Mouse (Mus musculus) cerebellum, adult 11 months (tissue): ENCODE measurements around the gene Med31.

Experiments
- DNase-seq: peaks from one replicate; pipeline ENCODE4 v3.0.0; 2022

Med31 gene

DNA sequence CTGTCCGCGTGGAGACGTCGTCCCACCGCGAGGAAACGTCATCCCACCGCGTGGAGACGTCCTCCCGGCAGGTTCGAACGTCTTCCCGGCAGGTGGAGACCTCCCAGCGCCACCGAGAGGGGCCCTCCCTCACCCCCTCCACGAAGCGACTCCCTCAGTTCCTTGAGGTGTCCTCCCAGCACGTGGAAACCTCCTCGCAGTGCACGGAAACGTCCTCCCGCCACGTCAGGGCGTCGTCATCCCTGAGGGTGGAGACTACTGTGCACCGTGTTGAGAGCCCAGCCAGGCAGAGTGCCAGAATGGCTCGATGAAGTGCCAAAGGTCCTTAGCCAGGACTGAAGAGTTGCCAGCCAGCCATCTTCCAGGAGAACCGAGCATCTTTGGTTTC, at the start of gene Med31:
Gene Med31, minus strand, starts transcription at position 183 of the 388 bp plus-strand sequence.
- DNase-seq: peak; percentile 80

GRCm38 (mm10) chr11:72256441-72256840, 41.0 kb upstream of the Med31 start:
- no peak for DNase-seq

- no peak for DNase-seq
These were observed 40.2 kb upstream of the Med31 start for GRCm38 (mm10) chr11:72255629-72256028.

GRCm38 (mm10) chr11:72245196-72245753, 29.9 kb upstream of the Med31 start:
- no peak for DNase-seq

DNA sequence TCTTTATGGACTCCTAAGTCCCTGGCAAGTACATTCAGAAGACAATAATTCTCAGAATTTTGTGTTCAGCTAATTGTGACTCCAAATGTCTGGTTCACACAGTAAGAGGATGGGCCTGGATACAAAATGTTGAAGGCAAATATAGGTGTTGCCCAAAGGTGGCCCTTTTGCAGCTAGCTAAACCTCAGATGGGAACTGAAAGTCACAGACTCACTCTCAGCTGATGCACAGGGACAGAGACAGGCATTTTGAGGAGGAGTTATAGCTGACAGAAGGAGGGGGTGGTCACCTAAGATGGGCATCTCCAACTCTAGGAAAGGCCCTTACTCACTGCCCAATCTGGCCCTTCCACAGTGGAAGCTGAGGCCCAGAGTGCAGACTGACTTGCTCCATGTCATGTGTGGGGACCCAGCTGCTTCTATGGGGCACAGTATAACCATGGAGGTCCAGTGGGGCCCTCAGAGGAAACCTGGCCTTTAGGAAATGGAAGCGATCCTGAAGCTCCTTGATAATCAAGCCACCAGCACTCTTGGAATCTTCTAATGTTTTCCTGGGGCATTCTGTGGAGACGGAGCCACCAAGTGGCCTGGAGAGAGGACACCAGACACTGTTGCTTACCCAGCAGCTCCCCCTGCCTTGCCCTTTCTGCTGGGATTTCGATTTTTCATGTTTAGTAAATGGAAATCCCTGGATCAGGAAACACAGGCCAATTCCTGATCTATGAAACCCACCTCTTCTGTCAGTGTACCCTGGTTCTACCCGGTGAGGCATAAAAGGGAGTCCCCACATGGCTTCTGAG, 24.9 kb upstream of the Med31 start:
- no peak for DNase-seq

DNA sequence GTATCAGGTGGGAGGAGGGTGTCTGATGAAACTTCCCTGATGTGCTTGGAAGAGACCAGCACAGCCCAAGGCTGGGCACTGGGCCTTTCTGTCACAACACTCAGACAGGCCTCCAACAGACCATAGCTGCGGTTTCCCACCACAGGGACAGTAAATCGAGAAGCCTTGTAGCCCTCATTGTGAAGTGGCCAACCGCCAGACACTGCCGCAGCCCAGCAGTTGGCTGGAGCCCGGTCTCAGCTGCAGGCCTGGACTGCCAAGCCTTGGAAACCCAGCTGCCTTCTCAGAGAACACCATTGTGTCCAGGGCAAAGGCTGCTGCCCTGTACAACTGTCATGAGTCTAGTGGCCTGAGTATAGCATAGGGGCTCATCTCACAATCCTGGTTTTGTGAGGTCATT, 18.6 kb upstream of the Med31 start:
- DNase-seq: no peak

GRCm38 (mm10) chr11:72232991-72233390, 17.6 kb upstream of the Med31 start:
- no peak for DNase-seq

DNA sequence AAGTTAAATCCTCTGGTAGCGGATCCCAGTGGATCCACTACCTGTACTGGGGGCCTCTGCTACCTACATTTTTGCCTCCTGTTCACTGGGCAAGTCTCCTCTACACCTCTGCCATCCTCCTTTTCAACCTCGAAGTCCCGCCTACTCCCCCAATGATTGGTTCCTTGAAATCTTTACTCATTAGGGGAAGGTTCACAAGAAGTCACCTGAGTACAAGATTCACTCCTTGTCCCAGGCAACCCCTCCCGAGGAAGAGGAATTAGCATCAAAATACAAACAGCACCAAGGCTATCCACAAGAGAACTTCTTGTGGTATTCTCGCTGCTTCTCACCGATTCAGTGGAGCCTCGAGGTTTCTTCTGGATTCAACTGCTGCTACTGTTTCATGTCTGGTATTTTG, 16.7 kb upstream of the Med31 start:
- no peak for DNase-seq

GRCm38 (mm10) chr11:72228513-72228912, 13.1 kb upstream of the Med31 start:
- DNase-seq: no peak

DNA sequence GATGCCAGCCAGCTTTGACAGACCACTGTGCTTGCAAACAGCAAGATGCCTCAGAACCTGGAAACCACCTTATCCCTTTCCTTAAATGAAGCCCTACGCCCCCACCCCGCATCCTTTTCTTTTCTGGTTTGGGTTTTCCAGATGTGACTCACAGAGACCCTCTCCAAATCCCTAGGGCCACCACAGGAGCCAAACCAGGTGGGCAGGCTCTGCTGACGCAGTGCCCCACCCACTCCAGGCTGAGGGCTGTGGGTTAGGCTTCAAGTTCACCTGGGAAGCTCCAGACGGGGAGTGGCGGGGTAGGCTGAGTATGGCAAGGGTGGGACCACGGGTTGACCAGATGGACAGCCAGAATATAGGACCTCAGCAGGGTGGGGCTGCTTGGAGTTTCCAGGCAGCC, 11.5 kb upstream of the Med31 start:
- no peak for DNase-seq

GRCm38 (mm10) chr11:72226020-72226791, 10.8 kb upstream of the Med31 start:
- peak; percentile 43 for DNase-seq

- DNase-seq: peak; percentile 70
These were observed 9.5 kb upstream of the Med31 start for GRCm38 (mm10) chr11:72224865-72225264.

DNA sequence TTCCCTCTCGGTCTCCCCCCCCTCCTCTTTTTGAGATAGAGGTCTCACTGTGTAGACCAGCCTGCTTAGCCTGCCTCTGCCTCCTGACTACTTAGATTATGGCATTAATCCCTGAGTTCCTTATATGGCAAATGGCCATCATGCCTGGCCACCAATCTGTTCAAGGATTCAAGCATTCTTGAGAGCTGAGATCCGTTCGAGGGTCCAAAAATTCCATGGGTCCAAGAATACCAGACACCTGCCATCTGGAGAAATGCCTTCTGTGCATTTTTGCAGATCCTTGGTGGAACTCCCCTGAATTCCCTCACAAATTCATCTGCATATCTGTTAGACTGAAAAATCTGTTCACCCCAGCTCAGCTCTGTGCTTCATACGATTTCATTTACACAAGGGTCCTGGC, 8.0 kb upstream of the Med31 start:
- no peak for DNase-seq

DNA sequence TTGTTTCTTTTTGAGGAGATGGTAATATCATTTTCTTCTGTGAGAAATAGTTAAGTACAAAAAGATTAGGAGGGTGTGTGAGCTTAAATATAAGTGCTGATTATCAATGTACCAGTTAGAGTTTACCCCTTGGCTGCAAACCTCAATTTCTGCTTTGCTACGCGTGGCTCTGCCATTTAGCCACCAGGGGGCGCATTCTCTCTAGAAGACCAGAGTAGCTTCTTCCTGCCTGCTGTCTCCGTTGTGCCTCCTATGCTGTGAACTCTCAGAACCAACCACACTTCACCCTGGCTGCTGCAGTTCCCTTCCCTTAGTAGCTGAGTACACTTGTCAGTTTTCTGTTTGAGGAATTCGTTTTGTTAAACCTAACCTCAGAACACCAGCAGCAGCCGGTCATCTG, 5.9 kb upstream of the Med31 start:
- DNase-seq: no peak

GRCm38 (mm10) chr11:72217116-72217515, 1.7 kb upstream of the Med31 start:
- no peak for DNase-seq

- DNase-seq: peak; percentile 89
These were observed 592 bp downstream of the Med31 start for GRCm38 (mm10) chr11:72214591-72215409.

- DNase-seq: no peak
These were observed 7.5 kb downstream of the Med31 start for GRCm38 (mm10) chr11:72207834-72208377.

DNA sequence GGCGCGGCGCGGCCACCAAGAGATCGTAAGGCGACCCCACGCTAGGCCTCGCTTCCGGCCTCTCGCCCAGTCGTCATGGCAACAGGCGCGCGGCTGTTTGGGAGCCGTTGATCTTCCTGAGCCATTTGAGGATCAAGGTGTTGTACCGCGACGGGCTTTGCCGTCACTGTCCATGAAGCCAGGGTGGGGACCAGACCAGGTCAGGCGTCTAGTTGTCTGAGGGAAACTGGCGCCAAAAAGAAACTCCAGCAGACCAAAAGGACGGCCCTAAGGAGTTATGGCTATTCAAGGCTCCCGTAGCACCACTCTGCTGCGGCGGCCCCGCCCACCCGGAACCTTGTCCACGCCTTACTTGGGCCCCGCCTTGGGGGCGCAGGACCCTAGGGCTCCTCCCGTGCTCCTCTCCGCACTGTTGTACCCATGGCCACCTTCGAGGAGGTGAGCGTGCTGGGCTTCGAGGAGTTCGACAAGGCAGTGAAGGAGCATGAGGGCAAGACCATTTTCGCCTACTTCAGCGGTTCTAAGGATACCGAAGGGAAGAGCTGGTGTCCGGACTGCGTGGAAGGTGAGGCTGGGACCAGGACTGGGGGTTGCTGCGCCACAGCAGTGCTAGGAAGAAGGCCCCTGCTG, 8.1 kb downstream of the Med31 start, which contains the start of the genes 4933427D14Rik and Txndc17:
Gene 4933427D14Rik, minus strand, starts transcription at position 256 of the 630 bp plus-strand sequence.
Gene Txndc17, plus strand, starts transcription at position 344 of the 630 bp plus-strand sequence.
- DNase-seq: peak; percentile 79

- DNase-seq: no peak
These were observed 8.8 kb downstream of the Med31 start, which contains the start of gene Gm43951 for GRCm38 (mm10) chr11:72206341-72207203. Gene Gm43951, minus strand, starts transcription at chr11:72206840.

GRCm38 (mm10) chr11:72205256-72205655, 10.1 kb downstream of the Med31 start:
- DNase-seq: no peak

DNA sequence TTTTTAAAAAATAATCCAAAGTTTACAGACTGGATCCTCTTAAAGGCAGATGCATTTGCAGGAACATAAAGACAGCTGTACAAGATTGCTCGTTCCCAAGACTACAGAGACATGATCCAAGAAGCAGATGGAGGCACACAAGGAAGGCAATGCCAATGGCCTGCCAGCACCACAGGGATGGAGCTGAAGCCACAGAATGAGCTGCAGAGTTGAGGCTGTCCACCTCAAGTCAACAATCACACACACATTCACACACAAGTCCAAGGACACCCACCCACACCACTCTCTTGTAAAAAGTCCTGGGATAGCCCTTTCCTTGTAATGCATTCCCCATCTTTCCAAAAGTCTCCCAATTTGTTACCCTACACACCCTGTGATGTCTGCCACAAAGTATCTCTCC, 12.0 kb downstream of the Med31 start:
- DNase-seq: no peak
